8 mouse cellular contexts compared by ENCODE assay signal in the genomic region with DNA sequence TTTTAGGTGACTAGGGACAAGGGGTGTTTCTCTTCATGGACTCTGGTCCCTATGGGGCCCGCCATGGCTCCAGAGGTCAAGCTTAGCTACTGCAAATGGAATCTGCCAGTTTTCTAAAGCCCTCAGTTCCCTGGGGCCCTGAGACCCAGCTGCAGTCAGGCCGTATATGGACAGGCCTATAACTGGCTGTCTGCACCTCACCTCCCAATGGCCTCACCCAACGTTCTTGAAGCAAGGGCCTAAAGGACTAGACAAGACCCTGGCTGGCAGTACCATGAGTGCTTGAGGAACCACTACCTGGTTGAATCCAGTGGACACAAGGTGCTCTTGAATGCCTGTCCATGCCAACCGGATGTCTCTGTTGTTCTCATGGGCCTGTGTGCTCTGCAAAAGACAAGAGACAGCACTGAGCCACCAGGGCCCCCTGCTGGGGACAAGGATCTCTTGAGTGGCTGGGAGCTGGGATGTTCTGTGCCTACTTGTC. TPM values are rescaled to one million over a fixed set of nuclear protein-coding genes. Genes with fewer than 3 reads are reported as not detected.
DNase-seq lines count a peak whose midpoint lies in the region; ATAC-seq and TF ChIP-seq lines count a peak whose summit lies in the region.

No protein-coding gene starts in this region.

- no peak overlapping the region for H3K4me3 ChIP-seq in hindbrain, postnatal 0 days (ENCODE audit: low read length)
- no peak overlapping the region for H3K4me3 ChIP-seq in hindbrain, embryonic 14.5 days (replicated peaks; ENCODE audit: low read length)
- no peak overlapping the region for H3K4me3 ChIP-seq in heart, embryonic 12.5 days
- no peak overlapping the region for H3K4me3 ChIP-seq in midbrain, embryonic 11.5 days (ENCODE audit: low read depth, low read length)

- 73% methylated on average over 4 of the region's 4 CpGs for WGBS in hindbrain, postnatal 0 days
- 71% methylated on average over 4 of the region's 4 CpGs for WGBS in hindbrain, embryonic 14.5 days
- WGBS in heart, embryonic 12.5 days = 55% methylated on average over 4 of the region's 4 CpGs
- 67% methylated on average over 4 of the region's 4 CpGs for WGBS in midbrain, embryonic 11.5 days

- H3K27ac ChIP-seq in hindbrain, postnatal 0 days = 0 out of 2 replicates have a peak overlapping the region, but pooled peaks have one; percentile 11
- H3K27ac ChIP-seq in hindbrain, embryonic 14.5 days = no peak overlapping the region
- H3K27ac ChIP-seq in heart, embryonic 12.5 days (ENCODE audit: poor library complexity, severe bottlenecking) = peak overlapping the region; percentile 93
- peak overlapping the region; percentile 22; the same call in 1 of the 2 replicates for H3K27ac ChIP-seq in midbrain, embryonic 11.5 days (ENCODE audit: low read depth, low read length)

- H3K27me3 ChIP-seq in hindbrain, postnatal 0 days (ENCODE audit: insufficient read depth, low read length) = no peaks in the 10 kb centered on the region
- H3K27me3 ChIP-seq in hindbrain, embryonic 14.5 days (ENCODE audit: control insufficient read depth, insufficient read depth, low read length) = no peaks in the 10 kb centered on the region
- H3K27me3 ChIP-seq in heart, embryonic 12.5 days (replicated peaks) = no peaks in the 10 kb centered on the region
- H3K27me3 ChIP-seq in midbrain, embryonic 11.5 days (ENCODE audit: control insufficient read depth, insufficient read depth, low read length) = no peaks in the 10 kb centered on the region

- no peak overlapping the region for H3K9ac ChIP-seq in hindbrain, postnatal 0 days (replicated peaks; ENCODE audit: low read length)
- no peak overlapping the region for H3K9ac ChIP-seq in hindbrain, embryonic 14.5 days
- peak overlapping the region; percentile 54; the same call in 1 of the 2 replicates for H3K9ac ChIP-seq in heart, embryonic 12.5 days
- no peak overlapping the region for H3K9ac ChIP-seq in midbrain, embryonic 11.5 days (ENCODE audit: low read length)

- peak; percentile 25 for TF ChIP-seq CTCF in hindbrain, postnatal 0 days (IDR thresholded peaks at IDR 0.05; ENCODE audit: low read depth)

- H3K4me2 ChIP-seq in hindbrain, postnatal 0 days (ENCODE audit: low read depth, low read length) = no peak overlapping the region
- no peak overlapping the region for H3K4me2 ChIP-seq in hindbrain, embryonic 14.5 days (replicated peaks)
- no peak overlapping the region for H3K4me2 ChIP-seq in heart, embryonic 12.5 days
- no peak overlapping the region for H3K4me2 ChIP-seq in midbrain, embryonic 11.5 days

- peaks cover 13% of the 10 kb centered on the region; the same call in 1 of the 2 replicates for H3K36me3 ChIP-seq in hindbrain, postnatal 0 days (ENCODE audit: insufficient read depth, low read length)
- H3K36me3 ChIP-seq in hindbrain, embryonic 14.5 days (replicated peaks; ENCODE audit: control insufficient read depth, insufficient read depth) = peaks cover 48% of the 10 kb centered on the region
- H3K36me3 ChIP-seq in heart, embryonic 12.5 days = peaks cover 46% of the 10 kb centered on the region
- no peaks in the 10 kb centered on the region for H3K36me3 ChIP-seq in midbrain, embryonic 11.5 days (ENCODE audit: control insufficient read depth, insufficient read depth, low read length)

- DNase-seq in hindbrain, postnatal 0 days (ENCODE audit: low spot score) = no peak
- no peak for DNase-seq in hindbrain, embryonic 14.5 days (ENCODE audit: low spot score)
- DNase-seq in kidney, postnatal 36 days = peak; percentile 73 to 76
- DNase-seq in midbrain, embryonic 11.5 days (ENCODE audit: low spot score, missing footprints) = no peak
- no peak for DNase-seq in B cell, adult 2 months
- no peak for DNase-seq in cerebellum, adult 9-10 months
- DNase-seq in cerebellum, adult 9-11 months = no peak

- H3K9me3 ChIP-seq in hindbrain, postnatal 0 days (ENCODE audit: low read length) = no peaks in the 10 kb centered on the region
- no peaks in the 10 kb centered on the region for H3K9me3 ChIP-seq in hindbrain, embryonic 14.5 days (ENCODE audit: control insufficient read depth, low read length)
- no peaks in the 10 kb centered on the region for H3K9me3 ChIP-seq in heart, embryonic 12.5 days (replicated peaks)
- H3K9me3 ChIP-seq in midbrain, embryonic 11.5 days (ENCODE audit: control insufficient read depth, low read length) = no peaks in the 10 kb centered on the region

- no peak for ATAC-seq in hindbrain, postnatal 0 days
- ATAC-seq in hindbrain, embryonic 14.5 days (ENCODE audit: low FRiP score) = no peak
- no peak for ATAC-seq in heart, embryonic 12.5 days (ENCODE audit: insufficient number of reproducible peaks, low FRiP score)
- no peak for ATAC-seq in midbrain, embryonic 11.5 days (ENCODE audit: low FRiP score)

- H3K4me1 ChIP-seq in hindbrain, postnatal 0 days (ENCODE audit: insufficient read depth, low read length) = no peaks in the 10 kb centered on the region; the same call in 1 of the 2 replicates
- 0 out of 2 replicates have a peak, but pooled peaks cover 8% of the 10 kb centered on the region for H3K4me1 ChIP-seq in hindbrain, embryonic 14.5 days (replicated peaks; ENCODE audit: control insufficient read depth, insufficient read depth, low read length)
- peaks cover 76% of the 10 kb centered on the region for H3K4me1 ChIP-seq in heart, embryonic 12.5 days (replicated peaks)
- peaks cover 18% of the 10 kb centered on the region for H3K4me1 ChIP-seq in midbrain, embryonic 11.5 days (ENCODE audit: control insufficient read depth, insufficient read depth, low read length)

RNA-seq across cellular contexts. Expression of a gene that starts 15.5 kb away (rescaled TPM):
- total RNA-seq in hindbrain, postnatal 0 days (2014; rRNA removed) = 49.6 and 50.6 TPM in 2 replicates
- 52.9 and 54.3 TPM in 2 replicates for polyA plus RNA-seq in hindbrain, postnatal 0 days (2015; fragmentation: Nextera tagmentation; extraction: Ambion mirVana)
- 54.6 and 64.8 TPM in 2 replicates for polyA plus RNA-seq in hindbrain, embryonic 14.5 days (2014; fragmentation: Nextera tagmentation; extraction: Ambion mirVana)
- polyA plus RNA-seq in heart, embryonic 12.5 days (2016; fragmentation: Nextera tagmentation; extraction: Ambion mirVana) = 77.6 and 77.7 TPM in 2 replicates
- polyA plus RNA-seq in midbrain, embryonic 11.5 days (2014; fragmentation: Nextera tagmentation; extraction: Ambion mirVana) = 53.4 and 57.0 TPM in 2 replicates

RNA-seq across cellular contexts. Expression of a gene that starts 15.6 kb away (rescaled TPM):
- 18.4 and 18.8 TPM in 2 replicates for total RNA-seq in hindbrain, postnatal 0 days (2014; rRNA removed)
- polyA plus RNA-seq in hindbrain, postnatal 0 days (2015; fragmentation: Nextera tagmentation; extraction: Ambion mirVana) = 6.1 and 7.3 TPM in 2 replicates
- 6.4 and 6.6 TPM in 2 replicates for polyA plus RNA-seq in hindbrain, embryonic 14.5 days (2014; fragmentation: Nextera tagmentation; extraction: Ambion mirVana)
- 14.8 and 16.4 TPM in 2 replicates for polyA plus RNA-seq in heart, embryonic 12.5 days (2016; fragmentation: Nextera tagmentation; extraction: Ambion mirVana)
- polyA plus RNA-seq in midbrain, embryonic 11.5 days (2014; fragmentation: Nextera tagmentation; extraction: Ambion mirVana) = 6.1 and 7.0 TPM in 2 replicates

RNA-seq across cellular contexts. Expression of a gene that starts 24.3 kb away (rescaled TPM):
- 41.4 and 43.3 TPM in 2 replicates for total RNA-seq in hindbrain, postnatal 0 days (2014; rRNA removed)
- polyA plus RNA-seq in hindbrain, postnatal 0 days (2015; fragmentation: Nextera tagmentation; extraction: Ambion mirVana) = 29.1 and 30.2 TPM in 2 replicates
- 24.1 and 27.2 TPM in 2 replicates for polyA plus RNA-seq in hindbrain, embryonic 14.5 days (2014; fragmentation: Nextera tagmentation; extraction: Ambion mirVana)
- 14.8 and 15.3 TPM in 2 replicates for polyA plus RNA-seq in heart, embryonic 12.5 days (2016; fragmentation: Nextera tagmentation; extraction: Ambion mirVana)
- 13.6 TPM in 2 replicates for polyA plus RNA-seq in midbrain, embryonic 11.5 days (2014; fragmentation: Nextera tagmentation; extraction: Ambion mirVana)

RNA-seq across cellular contexts. Expression of a gene that starts 30.5 kb away (rescaled TPM):
- total RNA-seq in hindbrain, postnatal 0 days (2014; rRNA removed) = 25.4 and 88.3 TPM in 2 replicates
- 135 and 140 TPM in 2 replicates for polyA plus RNA-seq in hindbrain, postnatal 0 days (2015; fragmentation: Nextera tagmentation; extraction: Ambion mirVana)
- 174 and 193 TPM in 2 replicates for polyA plus RNA-seq in hindbrain, embryonic 14.5 days (2014; fragmentation: Nextera tagmentation; extraction: Ambion mirVana)
- polyA plus RNA-seq in heart, embryonic 12.5 days (2016; fragmentation: Nextera tagmentation; extraction: Ambion mirVana) = 127 and 128 TPM in 2 replicates
- 97.1 and 99.1 TPM in 2 replicates for polyA plus RNA-seq in midbrain, embryonic 11.5 days (2014; fragmentation: Nextera tagmentation; extraction: Ambion mirVana)

Comparison
In these comparisons a context has a peak if more than half of its experiments do, and no peak if none do; other contexts are left out.
1. DNase-seq: peak in kidney, postnatal 36 days (2 of 2); none in hindbrain, postnatal 0 days (single experiment), hindbrain, embryonic 14.5 days (single experiment), midbrain, embryonic 11.5 days (single experiment), B cell, adult 2 months (0 of 2), cerebellum, adult 9-10 months (single experiment) and cerebellum, adult 9-11 months (single experiment).